Mouse (Mus musculus): Measurements from ENCODE around the gene Tff2. TPM values are rescaled to one million over a fixed set of nuclear protein-coding genes. Genes with fewer than 3 reads are reported as not detected.
A peak's percentile ranks its signal among the peaks of the same experiment; 100 is the strongest.

The Tff2 gene
- polyA plus RNA-seq, 1 experiment, result not detected

- WGBS, result 78% methylated on average over 10 of the region's 10 CpGs
- TF ChIP-seq CTCF (IDR thresholded peaks at IDR 0.05; ENCODE audit: control insufficient read depth, insufficient read depth, low read length), result no peak
- no peak for TF ChIP-seq POLR2A (IDR thresholded peaks at IDR 0.05; ENCODE audit: borderline replicate concordance, control insufficient read depth, low read depth, low read length)
- H3K4me1 ChIP-seq (ENCODE audit: control insufficient read depth, insufficient read depth, low read length), result no peaks in the 10 kb centered on the region
Observed at GRCm38 (mm10) chr17:31131269-31131821, 12.7 kb downstream of the Tff2 start.

GRCm38 (mm10) chr17:31129452-31129851, 14.6 kb downstream of the Tff2 start, which contains the start of gene Tff3:
Gene Tff3, minus strand, starts transcription at chr17:31129646.
- TF ChIP-seq POLR2A (IDR thresholded peaks at IDR 0.05; ENCODE audit: borderline replicate concordance, control insufficient read depth, low read depth, low read length), result no peak
- H3K4me3 ChIP-seq (replicated peaks; ENCODE audit: control insufficient read depth, low read depth, low read length), result no peak within 1 kb of the TSS
- WGBS, result 60% methylated on average over 2 of the region's 2 CpGs
- H3K27ac ChIP-seq (ENCODE audit: control insufficient read depth, insufficient read depth, low read depth, low read length, poor library complexity), result no peak within 1 kb of the TSS
- H3K4me1 ChIP-seq (ENCODE audit: control insufficient read depth, insufficient read depth, low read length), result no peaks in the 10 kb centered on the region

More at GRCm38 (mm10) chr17:31131269-31131821, 12.7 kb downstream of the Tff2 start:
- Histone ChIP-seq H3K4me3 (replicated peaks; ENCODE audit: control insufficient read depth, low read depth, low read length) (no peak overlapping the region), H3K27ac (ENCODE audit: control insufficient read depth, insufficient read depth, low read depth, low read length, poor library complexity) (no peak overlapping the region)

GRCm38 (mm10) chr17:31128708-31129318, 15.3 kb downstream of the Tff2 start:
- TF ChIP-seq CTCF (IDR thresholded peaks at IDR 0.05; ENCODE audit: control insufficient read depth, insufficient read depth, low read length) (no peak), POLR2A (IDR thresholded peaks at IDR 0.05; ENCODE audit: borderline replicate concordance, control insufficient read depth, low read depth, low read length) (no peak)
- WGBS, result 76% methylated on average over 9 of the region's 9 CpGs
- H3K4me3 ChIP-seq (replicated peaks; ENCODE audit: control insufficient read depth, low read depth, low read length), result no peak overlapping the region
- no peaks in the 10 kb centered on the region for H3K4me1 ChIP-seq (ENCODE audit: control insufficient read depth, insufficient read depth, low read length)
- H3K27ac ChIP-seq (ENCODE audit: control insufficient read depth, insufficient read depth, low read depth, low read length, poor library complexity), result no peak overlapping the region

- H3K4me1 ChIP-seq (ENCODE audit: control insufficient read depth, insufficient read depth, low read length), result no peaks in the 10 kb centered on the region
- TF ChIP-seq POLR2A (IDR thresholded peaks at IDR 0.05; ENCODE audit: borderline replicate concordance, control insufficient read depth, low read depth, low read length) (no peak), CTCF (IDR thresholded peaks at IDR 0.05; ENCODE audit: control insufficient read depth, insufficient read depth, low read length) (no peak)
- WGBS, result 74% methylated on average over 9 of the region's 9 CpGs
- no peak overlapping the region for H3K27ac ChIP-seq (ENCODE audit: control insufficient read depth, insufficient read depth, low read depth, low read length, poor library complexity)
- no peak overlapping the region for H3K4me3 ChIP-seq (replicated peaks; ENCODE audit: control insufficient read depth, low read depth, low read length)
Observed at GRCm38 (mm10) chr17:31125548-31126266, 18.4 kb downstream of the Tff2 start.

- Histone ChIP-seq H3K27ac (ENCODE audit: control insufficient read depth, insufficient read depth, low read depth, low read length, poor library complexity) (no peak overlapping the region), H3K4me3 (replicated peaks; ENCODE audit: control insufficient read depth, low read depth, low read length) (no peak overlapping the region), H3K4me1 (ENCODE audit: control insufficient read depth, insufficient read depth, low read length) (no peaks in the 10 kb centered on the region)
- 4% methylated on average over 8 of the region's 8 CpGs for WGBS
- peak; percentile 91 for TF ChIP-seq CTCF (IDR thresholded peaks at IDR 0.05; ENCODE audit: control insufficient read depth, insufficient read depth, low read length)
- TF ChIP-seq POLR2A (IDR thresholded peaks at IDR 0.05; ENCODE audit: borderline replicate concordance, control insufficient read depth, low read depth, low read length), result no peak
Observed at GRCm38 (mm10) chr17:31121975-31122374, 22.1 kb downstream of the Tff2 start.

GRCm38 (mm10) chr17:31119429-31119828, 24.7 kb downstream of the Tff2 start:
- WGBS, result 7% methylated on average over 7 of the region's 7 CpGs
- Histone ChIP-seq H3K4me1 (ENCODE audit: control insufficient read depth, insufficient read depth, low read length) (no peaks in the 10 kb centered on the region), H3K27ac (ENCODE audit: control insufficient read depth, insufficient read depth, low read depth, low read length, poor library complexity) (no peak overlapping the region), H3K4me3 (replicated peaks; ENCODE audit: control insufficient read depth, low read depth, low read length) (no peak overlapping the region)
- no peak for TF ChIP-seq POLR2A (IDR thresholded peaks at IDR 0.05; ENCODE audit: borderline replicate concordance, control insufficient read depth, low read depth, low read length)
- TF ChIP-seq CTCF (IDR thresholded peaks at IDR 0.05; ENCODE audit: control insufficient read depth, insufficient read depth, low read length), result peak; percentile 97

GRCm38 (mm10) chr17:31117946-31118345, 26.1 kb downstream of the Tff2 start:
- no peak for TF ChIP-seq CTCF (IDR thresholded peaks at IDR 0.05; ENCODE audit: control insufficient read depth, insufficient read depth, low read length)
- no peak for TF ChIP-seq POLR2A (IDR thresholded peaks at IDR 0.05; ENCODE audit: borderline replicate concordance, control insufficient read depth, low read depth, low read length)
- Histone ChIP-seq H3K4me3 (replicated peaks; ENCODE audit: control insufficient read depth, low read depth, low read length) (no peak overlapping the region), H3K4me1 (ENCODE audit: control insufficient read depth, insufficient read depth, low read length) (no peaks in the 10 kb centered on the region), H3K27ac (ENCODE audit: control insufficient read depth, insufficient read depth, low read depth, low read length, poor library complexity) (no peak overlapping the region)
- WGBS, result 82% methylated on average over 5 of the region's 5 CpGs

- TF ChIP-seq CTCF (IDR thresholded peaks at IDR 0.05; ENCODE audit: control insufficient read depth, insufficient read depth, low read length), result no peak
- TF ChIP-seq POLR2A (IDR thresholded peaks at IDR 0.05; ENCODE audit: borderline replicate concordance, control insufficient read depth, low read depth, low read length), result no peak
- no peak overlapping the region for H3K4me3 ChIP-seq (replicated peaks; ENCODE audit: control insufficient read depth, low read depth, low read length)
- H3K27ac ChIP-seq (ENCODE audit: control insufficient read depth, insufficient read depth, low read depth, low read length, poor library complexity), result no peak overlapping the region
- WGBS, result 80% methylated on average over 6 of the region's 6 CpGs
- no peaks in the 10 kb centered on the region for H3K4me1 ChIP-seq (ENCODE audit: control insufficient read depth, insufficient read depth, low read length)
Observed at GRCm38 (mm10) chr17:31116063-31116462, 28.0 kb downstream of the Tff2 start.
